Mouse (Mus musculus) C2C12 (cell line): ENCODE data around the gene Cdc20. TPM values are rescaled to one million over a fixed set of nuclear protein-coding genes. Genes with fewer than 3 reads are reported as not detected.

ENCODE experiments used
- H3K27me3 ChIP-seq: one replicate; pipeline ENCODE4 v1.6.1; 2011; ENCODE audit not compliant: control insufficient read depth, insufficient read depth, insufficient read length
- H3K36me3 ChIP-seq: one replicate; pipeline ENCODE4 v1.6.1; 2011; ENCODE audit not compliant: control insufficient read depth, insufficient read depth
- H3K4me3 ChIP-seq: one replicate; pipeline ENCODE4 v1.5.1; 2011; ENCODE audit warnings: mild to moderate bottlenecking, control low read depth; ENCODE audit not compliant: poor library complexity, insufficient read depth, severe bottlenecking
- H3K79me2 ChIP-seq: one replicate; pipeline ENCODE4 v1.6.1; 2011; ENCODE audit not compliant: control insufficient read depth, insufficient read depth
- H3K79me3 ChIP-seq: one replicate; pipeline ENCODE4 v1.6.1; 2011; ENCODE audit warnings: low read depth, control low read depth
- H3ac ChIP-seq: one replicate; pipeline ENCODE3; 2011; ENCODE audit warnings: low read depth; ENCODE audit not compliant: control insufficient read depth, insufficient read length
- CEBPB ChIP-seq: IDR thresholded peaks from one replicate; pipeline ENCODE4 v1.6.1; 2011; ENCODE audit warnings: low read depth, mild to moderate bottlenecking, control low read depth, moderate library complexity
- CTCF ChIP-seq: IDR thresholded peaks from one replicate; pipeline ENCODE4 v1.5.1; 2011; ENCODE audit not compliant: control insufficient read depth, insufficient read depth, insufficient read length
- FOSL1 ChIP-seq: IDR thresholded peaks from one replicate; pipeline ENCODE4 v1.8.0; 2011; ENCODE audit warnings: mild to moderate bottlenecking, low read length; ENCODE audit not compliant: poor library complexity, insufficient read depth, severe bottlenecking
- MAX ChIP-seq: IDR thresholded peaks from one replicate; pipeline ENCODE4 v1.6.1; 2011; ENCODE audit warnings: mild to moderate bottlenecking, control low read depth
- MYOD1 ChIP-seq: IDR thresholded peaks from one replicate; pipeline ENCODE4 v1.6.1; 2011; ENCODE audit warnings: low read depth; ENCODE audit not compliant: control insufficient read depth, insufficient read length
- MYOG ChIP-seq: IDR thresholded peaks from one replicate; pipeline ENCODE4 v1.6.1; 2011; ENCODE audit not compliant: control insufficient read depth, insufficient read length; ENCODE audit errors: extremely low read depth
- USF1 ChIP-seq: IDR thresholded peaks from one replicate; pipeline ENCODE4 v1.6.1; 2011; ENCODE audit warnings: low read depth, mild to moderate bottlenecking, control low read depth, moderate library complexity
- long read RNA-seq, 2 experiments: library from polyadenylated mRNA; unstranded; transcript quantifications; one replicate each; pipeline ENCODE4 v2.0.0; 2019 to 2020
- polyA plus RNA-seq: library from polyadenylated mRNA; unstranded; fragments of >200 nt; fragmentation: generic; extraction: Trizol; gene quantifications from one replicate; pipeline ENCODE4 v1.2.1, GENCODE M21; 2012; ENCODE audit warnings: missing spikeins

The Cdc20 gene
- 274 TPM for polyA plus RNA-seq
- long read RNA-seq, experiment 1, transcript Cdc20-201 (10 exons, 1,793 nt) = major isoform, 271 of 296 reads
- long read RNA-seq, experiment 1, partial matches to known transcripts = 15 of 296 reads
- long read RNA-seq, experiment 1, other reads (novel, unspliced or antisense) = 10 of 296 reads
- long read RNA-seq, experiment 2, transcript Cdc20-201 (10 exons, 1,793 nt) = major isoform, 2,145 of 2,187 reads
- long read RNA-seq, experiment 2, partial matches to known transcripts = 4 of 2,187 reads
- long read RNA-seq, experiment 2, other reads (novel, unspliced or antisense) = 38 of 2,187 reads

GRCm38 (mm10) chr4:118436820-118437603 is at the start of gene Cdc20:
Cdc20 (minus strand) TSS chr4:118437352.
- H3K27me3 ChIP-seq = no peaks in the 10 kb centered on the region
- H3K4me3 ChIP-seq = peak within 1 kb of the TSS; percentile 83
- H3K79me3 ChIP-seq = peaks cover 29% of the 10 kb centered on the region
- peak within 1 kb of the TSS; percentile 88 for H3ac ChIP-seq
- no peak for TF ChIP-seq CEBPB
- TF ChIP-seq MAX = peak; percentile 89
- H3K79me2 ChIP-seq = peaks cover 48% of the 10 kb centered on the region
- peaks cover 42% of the 10 kb centered on the region for H3K36me3 ChIP-seq

GRCm38 (mm10) chr4:118476773-118477530 is 39.8 kb upstream of the Cdc20 start:
- Histone ChIP-seq H3K79me2 (no peaks in the 10 kb centered on the region), H3K4me3 (no peak overlapping the region), H3ac (no peak overlapping the region), H3K27me3 (peaks cover 78% of the 10 kb centered on the region), H3K79me3 (no peaks in the 10 kb centered on the region), H3K36me3 (no peaks in the 10 kb centered on the region)
- no peak for TF ChIP-seq USF1
- no peak for TF ChIP-seq MYOD1
- no peak for TF ChIP-seq FOSL1
- TF ChIP-seq MAX = no peak
- TF ChIP-seq MYOG = no peak
- TF ChIP-seq CEBPB = no peak
- TF ChIP-seq CTCF = no peak

GRCm38 (mm10) chr4:118472687-118473086 is 35.5 kb upstream of the Cdc20 start:
- TF ChIP-seq MAX (no peak), MYOG (no peak), FOSL1 (no peak), CTCF (no peak), MYOD1 (no peak), USF1 (no peak), CEBPB (no peak)
- no peak overlapping the region for H3K4me3 ChIP-seq
- H3K36me3 ChIP-seq = no peaks in the 10 kb centered on the region

GRCm38 (mm10) chr4:118471281-118471680 is 34.1 kb upstream of the Cdc20 start:
- Histone ChIP-seq H3ac (no peak overlapping the region), H3K79me3 (no peaks in the 10 kb centered on the region), H3K4me3 (no peak overlapping the region), H3K36me3 (no peaks in the 10 kb centered on the region), H3K79me2 (no peaks in the 10 kb centered on the region), H3K27me3 (peaks cover 51% of the 10 kb centered on the region)
- no peak for TF ChIP-seq MYOG
- TF ChIP-seq CTCF = no peak
- no peak for TF ChIP-seq USF1
- TF ChIP-seq FOSL1 = no peak
- TF ChIP-seq CEBPB = no peak
- TF ChIP-seq MYOD1 = no peak
- no peak for TF ChIP-seq MAX

More at GRCm38 (mm10) chr4:118472687-118473086, 35.5 kb upstream of the Cdc20 start:
- Histone ChIP-seq H3K79me3 (no peaks in the 10 kb centered on the region), H3K79me2 (no peaks in the 10 kb centered on the region), H3K27me3 (peaks cover 61% of the 10 kb centered on the region), H3ac (no peak overlapping the region)

GRCm38 (mm10) chr4:118465697-118466163 is 28.6 kb upstream of the Cdc20 start:
- TF ChIP-seq MYOG (no peak), USF1 (no peak), FOSL1 (no peak), CTCF (no peak), MAX (no peak), CEBPB (no peak), MYOD1 (no peak)
- Histone ChIP-seq H3ac (no peak overlapping the region), H3K36me3 (no peaks in the 10 kb centered on the region)

More at GRCm38 (mm10) chr4:118465697-118466163, 28.6 kb upstream of the Cdc20 start:
- H3K79me3 ChIP-seq = no peaks in the 10 kb centered on the region
- H3K79me2 ChIP-seq = no peaks in the 10 kb centered on the region
- no peak overlapping the region for H3K4me3 ChIP-seq
- H3K27me3 ChIP-seq = peaks cover 35% of the 10 kb centered on the region
